Mouse (Mus musculus) v-Abl transformed pro-B cells (cell line): ENCODE results near the gene Pola1.
"Not testable (repeated sequence)": the region's sequence is repeated elsewhere in the genome, so short reads cannot be mapped to it uniquely, and the experiment has no call there.

ENCODE experiments used
- in situ Hi-C, 2 experiments: fragments of 400-800 bp; cut with MboI; formaldehyde crosslinking; loops; one replicate each; pipeline ENCODE4 v1.15.1; 2025; ENCODE audit not compliant: unreplicated experiment in 2 of 2

Gene Pola1

GRCm38 (mm10) chrX:93465711-93466110 lies 166.2 kb downstream of the Pola1 start:
- in situ Hi-C loops, result loop anchor here (5.0 to 10.0 kb wide), 2 partner anchors 183 to 401 kb away; no protein-coding TSS in a partner anchor

DNA sequence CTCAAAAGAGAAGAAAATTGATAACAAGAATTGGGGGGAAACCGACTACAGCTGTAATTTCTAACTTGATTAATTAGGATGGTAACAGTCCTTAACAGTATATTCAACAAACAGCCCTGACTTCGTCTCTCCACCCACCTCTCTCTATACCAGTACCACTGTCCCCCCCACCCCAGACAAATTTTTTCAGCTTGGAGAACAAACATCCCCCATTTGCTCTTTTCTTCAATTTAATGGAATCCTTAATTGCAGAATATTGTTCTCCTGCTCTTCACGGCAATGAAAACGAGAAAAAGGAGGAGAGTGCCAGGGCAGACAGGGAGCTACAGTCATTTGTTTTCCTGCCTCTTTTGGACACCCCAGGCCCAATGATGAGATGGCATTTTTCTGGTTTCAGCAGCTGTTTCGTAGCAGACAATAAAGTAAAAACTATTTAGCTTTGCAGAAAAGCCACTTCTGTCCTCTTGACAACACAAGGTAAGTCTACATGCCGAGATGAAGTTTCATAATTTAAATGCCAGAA lies 202.2 kb downstream of the Pola1 start:
- in situ Hi-C loops, result no loop called here

GRCm38 (mm10) chrX:93428956-93429737 lies 202.8 kb downstream of the Pola1 start:
- in situ Hi-C loops, result no loop called here

DNA sequence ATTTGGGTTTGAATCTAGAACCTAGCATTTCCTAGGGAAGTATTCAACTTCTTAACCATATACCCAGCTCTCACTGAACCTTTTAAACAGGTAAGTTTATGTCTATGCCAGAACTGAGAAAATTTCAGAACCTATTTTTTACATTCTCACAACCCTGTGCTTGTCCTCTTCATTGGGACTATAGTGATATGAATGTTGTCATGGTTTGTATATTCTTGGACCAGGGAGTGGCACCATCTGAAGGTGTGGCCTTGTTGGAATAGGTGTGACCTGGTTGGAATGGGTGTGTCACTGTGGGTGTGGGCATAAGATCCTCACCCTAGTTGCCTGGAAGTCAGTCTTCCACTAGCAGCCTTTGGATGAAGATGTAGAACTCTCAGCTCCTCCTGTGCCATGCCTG lies 231.1 kb downstream of the Pola1 start:
- in situ Hi-C loops, result not testable (repeated sequence)

GRCm38 (mm10) chrX:93397089-93397488 lies 234.9 kb downstream of the Pola1 start:
- in situ Hi-C loops, result no loop called here

- in situ Hi-C loops, result no loop called here
Measured at GRCm38 (mm10) chrX:93377285-93377972, 254.5 kb downstream of the Pola1 start.

DNA sequence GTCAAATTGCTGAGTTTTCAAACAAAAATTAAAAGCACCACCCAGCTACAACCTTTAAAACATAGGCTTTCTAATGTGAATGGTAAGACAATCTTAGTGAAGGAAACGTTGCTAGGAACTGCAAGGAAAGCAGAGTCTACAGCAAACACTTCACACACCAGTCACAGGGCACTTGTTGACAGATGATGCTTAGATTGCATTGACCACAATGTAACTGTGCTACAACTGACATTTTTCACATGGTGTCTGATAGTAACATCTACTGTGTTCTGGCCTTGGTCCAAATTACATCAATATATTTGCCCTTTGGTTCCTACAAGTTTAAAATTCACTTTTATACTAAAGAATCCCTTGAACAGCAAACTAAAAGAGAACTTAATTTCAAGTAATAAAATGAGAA lies 258.5 kb downstream of the Pola1 start:
- in situ Hi-C loops, result no loop called here

GRCm38 (mm10) chrX:93369708-93370107 lies 262.2 kb downstream of the Pola1 start:
- in situ Hi-C loops, result no loop called here

DNA sequence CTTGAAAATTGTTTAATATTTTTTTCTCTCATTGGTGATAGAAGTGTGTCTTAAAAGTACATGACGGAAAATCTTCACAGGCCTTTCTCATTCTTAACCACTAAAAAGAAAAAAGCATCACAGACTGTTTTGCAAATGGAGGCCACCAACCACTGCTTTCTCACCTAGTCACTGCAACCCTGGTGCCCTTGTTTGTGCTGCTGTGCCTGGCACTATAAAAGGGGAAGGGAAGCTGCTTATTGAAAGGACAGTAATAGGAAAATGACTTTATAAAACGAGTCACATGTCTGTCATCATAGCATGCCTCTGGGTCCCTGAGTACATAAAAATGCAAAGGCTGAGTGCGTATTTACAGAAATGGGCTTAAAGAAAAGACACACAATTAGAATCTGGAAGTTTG lies 263.7 kb downstream of the Pola1 start:
- in situ Hi-C loops, result no loop called here

GRCm38 (mm10) chrX:93321336-93321735 lies 310.6 kb downstream of the Pola1 start:
- in situ Hi-C loops, result no loop called here

- in situ Hi-C loops, result no loop called here
Measured at GRCm38 (mm10) chrX:93319979-93320378, 312.0 kb downstream of the Pola1 start.

DNA sequence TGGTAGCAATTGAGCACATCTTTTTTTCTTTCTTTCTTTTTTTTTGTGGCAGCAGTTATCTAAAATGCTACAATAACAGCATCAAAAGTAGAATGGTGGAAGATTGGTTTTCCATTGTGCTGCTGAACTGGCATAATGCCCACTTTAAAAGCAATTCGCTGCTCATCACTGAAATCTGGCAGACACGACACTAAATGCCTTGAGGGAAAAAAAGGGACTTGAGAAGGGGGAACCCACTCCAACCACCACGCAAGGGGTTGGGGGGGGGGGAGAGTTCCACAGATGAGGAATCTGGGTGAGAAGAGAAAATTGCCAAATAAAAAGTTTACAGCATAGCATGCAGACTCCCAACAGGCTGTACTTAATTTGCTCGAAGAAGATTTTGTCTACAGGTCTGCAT lies 314.4 kb downstream of the Pola1 start:
- in situ Hi-C loops, result no loop called here

DNA sequence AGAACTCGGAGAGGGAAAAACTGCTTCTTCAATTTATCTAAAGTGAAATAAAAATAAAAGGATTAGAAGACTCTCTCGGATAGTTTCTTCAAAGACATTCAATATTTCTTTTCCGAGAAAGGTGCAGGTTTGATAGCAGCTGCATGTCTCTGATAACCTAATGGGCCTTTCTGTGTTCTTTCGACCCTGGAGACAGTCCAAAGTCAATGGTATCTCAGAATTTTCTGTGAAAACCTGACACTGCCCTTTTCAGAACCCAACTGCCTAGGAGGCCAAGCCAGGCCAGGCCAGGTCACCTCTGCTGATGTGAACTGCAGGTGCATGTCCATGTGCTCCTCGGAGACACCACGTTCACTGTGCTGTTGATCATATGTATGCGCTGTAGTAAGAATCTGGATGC lies 326.2 kb downstream of the Pola1 start:
- in situ Hi-C loops, result loop anchor here in 1 of 2 experiments (10.0 kb wide), 1 partner anchor 49 kb away; no protein-coding TSS in a partner anchor

GRCm38 (mm10) chrX:93301798-93302197 lies 330.2 kb downstream of the Pola1 start:
- in situ Hi-C loops, result loop anchor here in 1 of 2 experiments (10.0 kb wide), 1 partner anchor 53 kb away; no protein-coding TSS in a partner anchor

- in situ Hi-C loops, result loop anchor here in 1 of 2 experiments (10.0 kb wide), 1 partner anchor 55 kb away; no protein-coding TSS in a partner anchor
Measured at GRCm38 (mm10) chrX:93300183-93300815, 331.7 kb downstream of the Pola1 start.

- in situ Hi-C loops, result loop anchor here in 1 of 2 experiments (10.0 to 25.0 kb wide), 2 partner anchors 55 to 588 kb away; no protein-coding TSS in a partner anchor
Measured at GRCm38 (mm10) chrX:93299771-93300170, 332.2 kb downstream of the Pola1 start.

DNA sequence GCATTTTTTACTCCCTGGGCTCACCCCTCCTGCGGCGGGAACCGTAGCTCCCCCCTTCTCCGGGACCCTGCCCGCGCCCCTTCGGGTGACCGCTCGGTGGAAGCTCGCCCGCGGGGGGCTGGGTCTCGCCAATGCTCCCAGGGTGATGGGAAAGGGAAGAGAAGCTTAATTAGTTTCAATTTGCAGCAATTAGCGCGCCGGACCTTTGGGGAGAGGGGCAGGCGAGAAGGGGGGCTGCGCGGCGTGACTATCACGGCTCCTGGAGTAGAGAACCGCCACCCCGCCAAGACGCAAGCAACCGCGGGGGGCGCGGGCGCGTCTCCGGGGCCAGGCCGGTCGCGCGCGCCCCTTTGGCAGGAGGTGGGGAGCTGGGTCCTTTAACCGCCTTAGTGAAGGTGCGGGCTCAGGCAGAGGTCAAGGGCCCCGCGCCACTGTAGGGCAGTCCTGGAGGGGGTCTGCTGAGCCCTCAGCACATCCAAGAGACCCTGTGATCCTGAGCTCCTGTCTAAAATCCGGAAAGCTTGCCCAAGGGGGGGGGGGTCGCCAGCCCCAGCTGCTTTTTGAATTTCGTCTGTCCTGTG lies 332.8 kb downstream of the Pola1 start:
- in situ Hi-C loops, result loop anchor here in 1 of 2 experiments (25.0 kb wide), 1 partner anchor 588 kb away; no protein-coding TSS in a partner anchor

DNA sequence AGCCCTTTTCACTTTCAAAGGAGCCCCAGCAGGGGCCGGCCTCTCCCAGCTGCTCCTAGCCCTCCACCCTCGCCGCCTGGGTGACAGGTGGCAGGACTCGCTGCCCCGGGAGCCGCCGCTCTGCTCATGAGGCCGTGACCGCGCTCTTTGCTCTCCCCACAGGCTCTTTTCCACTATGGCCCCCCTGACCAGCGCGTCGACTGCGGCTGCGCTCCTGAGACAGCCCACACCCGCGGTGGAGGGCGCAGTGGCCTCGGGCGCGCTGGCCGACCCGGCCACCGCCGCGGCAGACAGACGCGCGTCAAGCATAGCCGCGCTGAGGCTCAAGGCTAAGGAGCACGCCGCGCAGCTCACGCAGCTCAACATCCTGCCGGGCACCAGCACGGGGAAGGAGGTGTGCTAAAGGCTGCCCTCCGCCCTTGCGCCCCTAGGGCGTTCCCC lies 334.9 kb downstream of the Pola1 start:
- in situ Hi-C loops, result loop anchor here in 1 of 2 experiments (25.0 kb wide), 1 partner anchor 590 kb away; no protein-coding TSS in a partner anchor

DNA sequence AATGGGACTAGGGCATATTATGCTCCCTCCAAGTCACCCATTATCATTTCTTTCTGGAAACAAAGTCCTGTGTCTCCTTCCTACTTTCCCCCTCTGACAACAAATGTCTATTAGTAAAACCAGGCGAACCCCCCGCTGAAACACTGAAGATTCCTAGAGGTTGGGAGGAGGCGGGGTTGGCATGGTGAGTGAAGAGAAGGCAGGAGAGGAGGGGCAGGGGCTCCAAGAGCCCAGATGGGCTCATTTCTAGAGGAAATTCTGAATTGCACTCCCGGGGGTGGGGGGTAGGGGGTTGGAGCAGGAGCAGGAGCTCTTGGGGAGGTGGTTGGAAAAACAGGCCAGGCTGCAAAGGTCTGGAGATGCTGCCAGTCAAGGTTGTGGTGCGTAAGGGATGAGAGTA lies 336.1 kb downstream of the Pola1 start:
- in situ Hi-C loops, result loop anchor here in 1 of 2 experiments (25.0 kb wide), 1 partner anchor 591 kb away; no protein-coding TSS in a partner anchor
